Mouse (Mus musculus): ENCODE results near the gene Tvp23b. TPM values are rescaled to one million over a fixed set of nuclear protein-coding genes. Genes with fewer than 3 reads are reported as not detected.
A peak's percentile ranks its signal among the peaks of the same experiment; 100 is the strongest.

Tvp23b gene
- polyA plus RNA-seq, 1 experiment from 2014 or later: 41.7 TPM

DNA sequence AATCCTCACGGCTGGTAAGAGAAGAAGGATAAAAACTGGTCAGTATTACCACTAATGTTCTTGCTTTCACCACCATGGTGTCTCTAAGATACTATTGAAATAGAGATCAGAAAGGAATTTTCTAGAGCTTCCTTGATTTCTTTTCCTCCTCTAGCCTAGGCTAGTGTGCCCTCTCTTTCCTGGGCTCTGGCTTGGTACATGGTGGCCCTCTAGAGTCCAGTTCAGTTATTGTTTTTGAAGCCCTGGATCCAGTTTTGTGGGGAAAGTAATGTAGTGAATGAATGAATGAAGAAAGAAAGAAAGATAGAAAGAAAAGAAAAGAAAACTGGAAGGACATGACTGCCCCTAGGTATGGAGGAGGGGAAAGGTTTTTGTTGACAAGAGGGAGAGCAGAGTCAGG, 28.1 kb upstream of the Tvp23b start:
- 86% methylated on average over 1 of the region's 1 CpGs for WGBS
- no peaks in the 10 kb centered on the region for H3K4me1 ChIP-seq (replicated peaks; ENCODE audit: control insufficient read depth, insufficient read depth, low read length)
- DNase-seq (ENCODE audit: low spot score) (peak; percentile 4), ATAC-seq (ENCODE audit: low FRiP score) (no peak)
- H3K36me3 ChIP-seq (ENCODE audit: control insufficient read depth, insufficient read depth, low read length): no peaks in the 10 kb centered on the region
- H3K27ac ChIP-seq (ENCODE audit: low read depth, low read length): no peak overlapping the region
- H3K4me3 ChIP-seq (ENCODE audit: low read depth, low read length): no peak overlapping the region
- no peaks in the 10 kb centered on the region for H3K27me3 ChIP-seq (ENCODE audit: control insufficient read depth, insufficient read depth, low read length)
- no peak overlapping the region for H3K9ac ChIP-seq (ENCODE audit: low read depth, low read length)
- H3K9me3 ChIP-seq (ENCODE audit: control insufficient read depth, low read length): no peaks in the 10 kb centered on the region
- H3K4me2 ChIP-seq (replicated peaks; ENCODE audit: low read depth, low read length): no peak overlapping the region

DNA sequence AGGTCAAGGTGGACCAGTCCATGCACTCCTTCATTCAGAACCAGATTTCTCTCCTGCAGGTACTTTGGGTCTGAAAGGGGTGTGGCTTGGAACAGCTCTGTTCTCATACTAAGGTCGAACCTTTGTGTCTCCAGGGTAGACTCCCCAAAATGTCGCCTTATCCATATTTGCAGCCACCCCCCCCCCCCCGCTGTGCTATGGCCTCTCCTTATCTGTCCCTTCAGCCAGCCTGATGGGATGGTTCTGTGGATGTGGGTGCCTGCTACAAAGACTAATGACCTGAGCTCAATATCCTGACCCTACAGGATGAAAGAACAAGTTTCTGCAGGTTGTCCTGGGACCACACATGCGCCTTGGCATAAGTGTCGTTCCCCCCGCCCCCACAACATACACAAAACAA, 25.9 kb upstream of the Tvp23b start:
- ATAC-seq (ENCODE audit: low FRiP score): no peak
- H3K9ac ChIP-seq (ENCODE audit: low read depth, low read length): no peak overlapping the region
- no peaks in the 10 kb centered on the region for H3K36me3 ChIP-seq (ENCODE audit: control insufficient read depth, insufficient read depth, low read length)
- H3K27ac ChIP-seq (ENCODE audit: low read depth, low read length): no peak overlapping the region
- WGBS: 86% methylated on average over 6 of the region's 6 CpGs
- no peak overlapping the region for H3K4me2 ChIP-seq (replicated peaks; ENCODE audit: low read depth, low read length)
- no peaks in the 10 kb centered on the region for H3K4me1 ChIP-seq (replicated peaks; ENCODE audit: control insufficient read depth, insufficient read depth, low read length)
- no peak for DNase-seq (ENCODE audit: low spot score)
- H3K4me3 ChIP-seq (ENCODE audit: low read depth, low read length): no peak overlapping the region
- H3K9me3 ChIP-seq (ENCODE audit: control insufficient read depth, low read length): no peaks in the 10 kb centered on the region
- no peaks in the 10 kb centered on the region for H3K27me3 ChIP-seq (ENCODE audit: control insufficient read depth, insufficient read depth, low read length)

DNA sequence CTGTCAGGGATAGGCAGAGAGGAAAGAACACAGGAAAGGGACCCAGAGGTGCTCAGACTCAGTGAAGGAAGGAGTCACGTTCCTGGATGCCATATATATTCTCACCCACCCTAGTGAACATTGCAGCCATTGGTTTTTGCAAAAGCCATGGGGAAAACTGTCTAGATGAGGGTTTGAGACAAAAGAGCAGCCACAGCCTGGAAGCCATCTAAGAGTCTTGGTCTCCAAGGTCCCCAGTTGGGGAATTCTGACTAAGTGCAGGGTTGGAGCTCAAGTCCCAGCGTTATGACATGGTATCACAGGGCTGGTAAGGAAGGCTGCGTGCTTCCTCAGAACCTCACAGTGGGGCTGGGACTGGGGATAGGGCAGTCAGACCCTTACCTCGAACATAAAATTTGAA, 13.7 kb upstream of the Tvp23b start:
- Histone ChIP-seq H3K36me3 (ENCODE audit: control insufficient read depth, insufficient read depth, low read length) (no peaks in the 10 kb centered on the region), H3K4me1 (replicated peaks; ENCODE audit: control insufficient read depth, insufficient read depth, low read length) (no peaks in the 10 kb centered on the region), H3K4me3 (ENCODE audit: low read depth, low read length) (no peak overlapping the region), H3K4me2 (replicated peaks; ENCODE audit: low read depth, low read length) (no peak overlapping the region), H3K27ac (ENCODE audit: low read depth, low read length) (no peak overlapping the region), H3K27me3 (ENCODE audit: control insufficient read depth, insufficient read depth, low read length) (no peaks in the 10 kb centered on the region), H3K9me3 (ENCODE audit: control insufficient read depth, low read length) (no peaks in the 10 kb centered on the region), H3K9ac (ENCODE audit: low read depth, low read length) (no peak overlapping the region)
- no peak for ATAC-seq (ENCODE audit: low FRiP score)
- 79% methylated on average over 4 of the region's 4 CpGs for WGBS
- no peak for DNase-seq (ENCODE audit: low spot score)

DNA sequence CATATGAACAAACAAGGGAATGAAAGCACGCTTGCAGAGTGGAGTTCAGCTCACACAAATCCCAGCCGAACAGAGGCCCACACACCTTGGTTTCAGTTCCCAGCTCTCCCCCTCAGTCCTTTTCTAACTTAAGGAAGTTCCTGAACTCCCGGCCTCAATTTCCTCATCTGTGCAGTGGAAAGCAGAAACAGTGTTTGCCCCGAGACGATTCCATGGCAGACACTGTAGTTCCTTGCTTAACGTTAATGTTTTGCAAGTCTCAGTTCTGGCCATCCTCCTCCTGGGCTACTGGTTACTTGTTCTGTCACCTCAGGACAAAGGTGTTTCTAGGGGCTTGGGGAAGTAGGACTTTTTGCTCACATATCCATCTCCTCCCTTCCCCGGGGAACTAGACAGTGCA, 12.6 kb upstream of the Tvp23b start:
- ATAC-seq (ENCODE audit: low FRiP score): no peak
- no peak overlapping the region for H3K9ac ChIP-seq (ENCODE audit: low read depth, low read length)
- WGBS: 81% methylated on average over 7 of the region's 7 CpGs

DNA sequence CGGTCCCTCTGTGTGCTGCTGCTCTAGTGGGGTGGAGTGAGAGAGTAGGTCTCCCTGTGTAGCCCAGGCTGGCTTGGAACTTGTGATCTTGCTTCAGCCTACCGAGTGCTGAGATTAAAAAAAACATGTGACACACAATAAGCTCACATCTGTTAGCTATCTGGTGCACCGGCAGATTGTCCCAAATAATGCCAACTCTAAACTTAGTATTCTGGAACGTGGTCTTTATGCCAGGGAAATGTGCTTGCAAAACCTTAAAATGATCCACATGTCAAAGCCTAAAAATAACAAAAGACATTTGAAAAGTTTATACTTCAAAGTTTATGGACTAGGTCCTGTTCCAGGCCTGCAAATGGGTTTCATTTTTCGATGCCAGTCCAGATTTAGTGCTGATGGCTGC, 10.1 kb upstream of the Tvp23b start:
- 88% methylated on average over 5 of the region's 5 CpGs for WGBS
- Histone ChIP-seq H3K9me3 (ENCODE audit: control insufficient read depth, low read length) (no peaks in the 10 kb centered on the region), H3K27ac (ENCODE audit: low read depth, low read length) (no peak overlapping the region), H3K4me3 (ENCODE audit: low read depth, low read length) (no peak overlapping the region), H3K36me3 (ENCODE audit: control insufficient read depth, insufficient read depth, low read length) (no peaks in the 10 kb centered on the region), H3K4me1 (replicated peaks; ENCODE audit: control insufficient read depth, insufficient read depth, low read length) (no peaks in the 10 kb centered on the region), H3K27me3 (ENCODE audit: control insufficient read depth, insufficient read depth, low read length) (no peaks in the 10 kb centered on the region), H3K4me2 (replicated peaks; ENCODE audit: low read depth, low read length) (no peak overlapping the region), H3K9ac (ENCODE audit: low read depth, low read length) (no peak overlapping the region)
- DNase-seq (ENCODE audit: low spot score): no peak
- no peak for ATAC-seq (ENCODE audit: low FRiP score)

More for the DNA sequence above, 12.6 kb upstream of the Tvp23b start:
- Histone ChIP-seq H3K36me3 (ENCODE audit: control insufficient read depth, insufficient read depth, low read length) (no peaks in the 10 kb centered on the region), H3K27ac (ENCODE audit: low read depth, low read length) (no peak overlapping the region), H3K4me2 (replicated peaks; ENCODE audit: low read depth, low read length) (no peak overlapping the region), H3K27me3 (ENCODE audit: control insufficient read depth, insufficient read depth, low read length) (no peaks in the 10 kb centered on the region), H3K9me3 (ENCODE audit: control insufficient read depth, low read length) (no peaks in the 10 kb centered on the region), H3K4me3 (ENCODE audit: low read depth, low read length) (no peak overlapping the region), H3K4me1 (replicated peaks; ENCODE audit: control insufficient read depth, insufficient read depth, low read length) (no peaks in the 10 kb centered on the region)
- DNase-seq (ENCODE audit: low spot score): no peak

DNA sequence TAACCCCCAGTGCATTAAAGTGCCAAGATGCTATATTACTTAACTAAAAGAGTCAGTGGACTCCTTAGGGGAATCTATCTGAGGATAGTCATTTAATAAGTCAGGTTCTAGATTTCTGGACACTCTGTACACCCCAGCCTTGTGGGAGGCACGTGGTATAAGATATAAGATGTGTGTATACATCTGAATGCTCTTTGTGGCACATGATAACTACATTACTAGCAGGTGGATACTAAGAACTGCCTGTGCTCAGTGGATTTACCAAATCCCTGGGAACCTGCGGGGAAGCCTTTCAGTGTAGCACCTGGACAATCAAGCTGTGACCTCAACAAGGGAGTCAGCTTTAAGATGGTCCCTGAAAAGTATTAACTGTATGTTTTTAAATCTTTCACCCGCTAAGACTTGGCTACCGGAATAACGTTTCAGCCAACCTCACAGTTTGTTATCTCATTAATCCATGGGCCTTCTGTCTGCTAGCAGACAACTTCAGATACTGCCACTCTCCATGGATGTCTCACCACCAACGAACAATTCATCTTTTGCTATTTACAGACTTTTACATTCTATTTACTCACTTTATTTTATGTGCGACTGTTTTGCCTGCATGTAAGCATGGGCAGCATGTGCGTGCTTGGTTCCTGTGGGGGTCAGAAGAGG, 9.4 kb upstream of the Tvp23b start:
- Histone ChIP-seq H3K4me3 (ENCODE audit: low read depth, low read length) (no peak overlapping the region), H3K27ac (ENCODE audit: low read depth, low read length) (no peak overlapping the region), H3K27me3 (ENCODE audit: control insufficient read depth, insufficient read depth, low read length) (no peaks in the 10 kb centered on the region), H3K9ac (ENCODE audit: low read depth, low read length) (no peak overlapping the region), H3K9me3 (ENCODE audit: control insufficient read depth, low read length) (no peaks in the 10 kb centered on the region), H3K36me3 (ENCODE audit: control insufficient read depth, insufficient read depth, low read length) (no peaks in the 10 kb centered on the region), H3K4me1 (replicated peaks; ENCODE audit: control insufficient read depth, insufficient read depth, low read length) (no peaks in the 10 kb centered on the region), H3K4me2 (replicated peaks; ENCODE audit: low read depth, low read length) (no peak overlapping the region)
- no peak for DNase-seq (ENCODE audit: low spot score)
- no peak for ATAC-seq (ENCODE audit: low FRiP score)
- 89% methylated on average over 8 of the region's 8 CpGs for WGBS

DNA sequence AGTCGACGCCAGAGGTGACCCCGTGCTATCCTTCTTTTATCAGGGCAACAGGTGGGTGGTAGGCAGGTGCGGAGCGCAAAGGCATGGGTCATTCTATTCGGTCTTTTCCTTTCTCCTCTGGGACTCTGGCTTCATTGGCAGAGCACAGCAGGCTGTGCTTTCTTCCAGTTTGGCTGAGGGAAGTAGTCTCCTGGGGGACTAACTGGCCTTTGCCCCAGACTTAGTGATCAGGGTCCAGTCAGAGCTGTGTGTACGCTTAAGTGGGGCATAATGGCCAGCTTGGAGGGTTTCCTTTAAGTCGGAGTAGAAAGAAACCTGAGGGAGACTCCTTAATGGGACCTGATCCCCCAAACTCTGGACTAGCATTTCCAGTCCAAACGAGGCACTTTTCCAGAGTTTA, 5.8 kb upstream of the Tvp23b start:
- no peaks in the 10 kb centered on the region for H3K4me1 ChIP-seq (replicated peaks; ENCODE audit: control insufficient read depth, insufficient read depth, low read length)
- no peak overlapping the region for H3K9ac ChIP-seq (ENCODE audit: low read depth, low read length)
- no peaks in the 10 kb centered on the region for H3K9me3 ChIP-seq (ENCODE audit: control insufficient read depth, low read length)
- H3K4me3 ChIP-seq (ENCODE audit: low read depth, low read length): no peak overlapping the region
- H3K4me2 ChIP-seq (replicated peaks; ENCODE audit: low read depth, low read length): no peak overlapping the region
- H3K36me3 ChIP-seq (ENCODE audit: control insufficient read depth, insufficient read depth, low read length): no peaks in the 10 kb centered on the region
- H3K27me3 ChIP-seq (ENCODE audit: control insufficient read depth, insufficient read depth, low read length): no peaks in the 10 kb centered on the region
- ATAC-seq (ENCODE audit: low FRiP score) (no peak), DNase-seq (ENCODE audit: low spot score) (no peak)
- 80% methylated on average over 9 of the region's 9 CpGs for WGBS
- no peak overlapping the region for H3K27ac ChIP-seq (ENCODE audit: low read depth, low read length)

DNA sequence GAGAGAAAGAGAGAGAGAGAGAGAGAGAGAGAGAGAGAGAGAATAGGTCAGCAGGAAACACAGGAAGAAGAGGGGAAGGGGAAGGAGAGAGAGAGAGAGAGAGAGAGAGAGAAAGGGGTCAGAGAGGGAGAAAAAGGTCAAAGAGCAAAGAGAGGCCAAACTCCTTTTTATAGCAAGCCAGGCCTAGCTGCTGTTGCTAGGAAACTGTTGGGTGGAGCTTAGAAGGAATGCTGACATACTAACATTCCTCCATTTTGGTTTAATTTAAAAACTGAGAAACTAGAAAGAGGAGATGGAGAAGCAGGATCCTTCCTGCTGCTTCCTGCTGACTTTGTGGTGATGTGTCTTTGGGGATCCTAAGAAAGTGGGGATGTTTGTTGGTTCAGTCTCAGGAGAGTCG, 3.6 kb upstream of the Tvp23b start:
- WGBS: 77% methylated on average over 1 of the region's 1 CpGs
- no peak overlapping the region for H3K4me2 ChIP-seq (replicated peaks; ENCODE audit: low read depth, low read length)
- no peak for DNase-seq (ENCODE audit: low spot score)

DNA sequence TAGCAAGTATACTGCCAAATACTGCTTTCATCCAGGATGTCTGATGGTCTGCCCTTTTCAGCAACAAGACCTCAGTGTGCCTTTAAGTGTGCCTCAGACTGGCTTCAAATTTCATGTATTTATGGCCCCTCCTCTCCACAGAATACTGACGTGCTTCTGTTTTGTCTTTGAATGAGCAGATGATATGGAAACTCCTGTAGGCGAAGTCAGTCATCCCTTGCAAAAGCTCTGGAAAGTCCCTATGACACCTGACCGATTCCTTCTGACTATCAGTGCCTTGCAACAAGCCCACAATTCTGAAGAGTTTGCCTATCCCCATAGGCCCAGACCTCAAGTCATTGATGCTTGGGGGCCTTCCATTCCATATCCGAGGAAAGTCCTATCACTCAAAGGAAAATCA, 2.8 kb upstream of the Tvp23b start:
- H3K4me2 ChIP-seq (replicated peaks; ENCODE audit: low read depth, low read length): no peak overlapping the region
- H3K9me3 ChIP-seq (ENCODE audit: control insufficient read depth, low read length): no peaks in the 10 kb centered on the region
- no peak overlapping the region for H3K27ac ChIP-seq (ENCODE audit: low read depth, low read length)
- no peak overlapping the region for H3K4me3 ChIP-seq (ENCODE audit: low read depth, low read length)
- no peak overlapping the region for H3K9ac ChIP-seq (ENCODE audit: low read depth, low read length)
- H3K27me3 ChIP-seq (ENCODE audit: control insufficient read depth, insufficient read depth, low read length): no peaks in the 10 kb centered on the region
- DNase-seq (ENCODE audit: low spot score) (no peak), ATAC-seq (ENCODE audit: low FRiP score) (no peak)
- 88% methylated on average over 4 of the region's 4 CpGs for WGBS
- H3K36me3 ChIP-seq (ENCODE audit: control insufficient read depth, insufficient read depth, low read length): no peaks in the 10 kb centered on the region
- no peaks in the 10 kb centered on the region for H3K4me1 ChIP-seq (replicated peaks; ENCODE audit: control insufficient read depth, insufficient read depth, low read length)

More for the DNA sequence above, 3.6 kb upstream of the Tvp23b start:
- Histone ChIP-seq H3K4me1 (replicated peaks; ENCODE audit: control insufficient read depth, insufficient read depth, low read length) (no peaks in the 10 kb centered on the region), H3K36me3 (ENCODE audit: control insufficient read depth, insufficient read depth, low read length) (no peaks in the 10 kb centered on the region), H3K27me3 (ENCODE audit: control insufficient read depth, insufficient read depth, low read length) (no peaks in the 10 kb centered on the region), H3K9me3 (ENCODE audit: control insufficient read depth, low read length) (no peaks in the 10 kb centered on the region), H3K27ac (ENCODE audit: low read depth, low read length) (no peak overlapping the region), H3K4me3 (ENCODE audit: low read depth, low read length) (no peak overlapping the region), H3K9ac (ENCODE audit: low read depth, low read length) (no peak overlapping the region)
- ATAC-seq (ENCODE audit: low FRiP score): no peak
